In the genomic region with DNA sequence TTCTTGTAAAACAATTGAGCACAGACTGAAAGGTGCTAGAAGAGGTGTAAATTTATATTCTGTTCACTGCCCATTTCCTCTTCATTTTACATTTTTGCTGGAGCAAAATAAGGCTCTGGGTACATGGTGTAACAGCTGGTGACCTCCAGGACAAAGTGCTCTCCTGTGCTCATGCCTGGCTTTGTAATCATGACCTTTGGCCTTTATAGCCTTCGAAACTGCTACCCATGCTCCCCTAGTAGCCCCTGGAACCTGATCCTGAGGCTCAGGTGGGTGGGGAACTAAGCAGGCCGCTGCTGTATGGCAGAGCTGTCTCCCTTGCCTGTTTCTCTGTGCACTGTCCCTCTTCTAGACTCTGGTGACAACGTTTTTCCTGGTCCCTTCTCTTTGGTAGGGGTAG, we compare ENCODE assay signal across 14 mouse cellular contexts. TPM values are rescaled to one million over a fixed set of nuclear protein-coding genes. Genes with fewer than 3 reads are reported as not detected.
"Had no signal": no experiment of that assay in that cellular context is flagged by ENCODE, and none has a peak within 500 bp of the region (broad histone marks: within the 10 kb centered on the region; RNA-seq: fewer than 3 reads in every experiment).

No protein-coding gene starts in this region.

- H3K9me3 ChIP-seq: limb, embryonic 12.5 days; midbrain, embryonic 13.5 days had no signal

- H3K9ac ChIP-seq: limb, embryonic 12.5 days; midbrain, embryonic 13.5 days had no signal

- H3K27me3 ChIP-seq: limb, embryonic 12.5 days; midbrain, embryonic 13.5 days had no signal

- H3K27ac ChIP-seq: kidney, postnatal 0 days; limb, embryonic 12.5 days; midbrain, embryonic 13.5 days had no signal

- H3K4me3 ChIP-seq: limb, embryonic 12.5 days; midbrain, embryonic 13.5 days had no signal

- ATAC-seq: midbrain, embryonic 13.5 days had no signal

- H3K4me2 ChIP-seq: limb, embryonic 12.5 days; midbrain, embryonic 13.5 days had no signal

- DNase-seq: kidney, adult 11 months; layer of hippocampus, adult 9-11 months; layer of hippocampus, postnatal 36 days; lung, adult 18-20 months; lung, postnatal 36 days; right cerebral cortex, adult 18-20 months; right cerebral cortex, postnatal 25 days; spleen, adult 18-20 months; thymus, adult 2 months; thymus, postnatal 36 days had no signal

- H3K4me1 ChIP-seq: limb, embryonic 12.5 days; midbrain, embryonic 13.5 days had no signal

RNA-seq across cellular contexts. Expression of gene Cfap100, which starts 34.6 kb away (rescaled TPM):
- total RNA-seq: megakaryocyte progenitor cell, adult 5-6 weeks had no signal
